Mouse (Mus musculus): ENCODE results near the gene Gpr68.

- no peak for TF ChIP-seq CTCF (conservative IDR thresholded peaks at IDR 0.05; ENCODE audit: low read length)
- TF ChIP-seq NANOG (IDR thresholded peaks at IDR 0.05; ENCODE audit: borderline replicate concordance, low read length) = no peak
These were observed 55.6 kb downstream of the Gpr68 start for GRCm38 (mm10) chr12:100852370-100852769.

Data from E14TG2a.4 (cell line).